Mouse (Mus musculus) cerebellum, postnatal 10 days (tissue): Measurements from ENCODE around the gene Fbxo42.

Experiments
- DNase-seq, 2 experiments: peaks; one replicate each; pipeline ENCODE4 v3.0.0; 2021; ENCODE audit warnings: mixed read lengths in 2 of 2

Gene Fbxo42

DNA sequence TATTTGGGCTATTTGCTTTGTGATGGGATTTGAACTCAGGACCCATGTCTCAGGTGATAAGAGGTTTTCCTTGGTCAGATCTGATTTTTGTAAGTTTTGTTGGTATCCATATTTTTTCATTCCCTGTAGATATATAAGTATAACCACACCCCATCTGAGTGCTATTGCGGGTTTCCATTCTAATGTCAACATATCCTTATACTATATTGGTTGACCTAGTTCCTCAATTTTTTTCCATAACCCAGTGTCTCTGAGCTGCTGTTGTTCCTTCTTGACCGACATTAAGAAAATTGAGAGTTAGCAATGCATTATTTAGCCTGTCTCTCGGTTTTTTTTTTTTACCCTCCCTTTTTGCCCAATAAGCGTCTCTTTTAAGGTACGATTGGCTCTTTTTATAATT, 75.0 kb downstream of the Fbxo42 start:
- no peak for DNase-seq

DNA sequence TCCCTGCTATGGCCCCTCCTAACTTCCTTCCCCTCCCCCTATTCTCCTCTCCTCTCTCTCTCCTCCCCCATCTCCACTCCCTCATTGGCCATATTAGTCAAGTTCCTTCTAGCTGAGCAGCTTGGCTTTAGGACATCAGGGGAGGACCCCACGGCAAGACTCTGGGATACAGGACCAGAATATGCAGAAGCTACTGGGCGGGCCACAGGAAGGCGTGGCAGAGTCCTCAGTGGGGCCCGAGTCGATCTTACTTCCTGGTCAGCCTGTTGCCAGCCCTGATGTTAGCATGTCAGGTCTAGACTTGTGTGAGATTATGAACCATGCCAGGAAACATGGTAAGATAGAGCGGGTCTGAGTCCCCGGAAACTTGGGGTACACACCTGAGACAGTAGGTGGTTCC, 81.0 kb downstream of the Fbxo42 start:
- DNase-seq, result no peak

DNA sequence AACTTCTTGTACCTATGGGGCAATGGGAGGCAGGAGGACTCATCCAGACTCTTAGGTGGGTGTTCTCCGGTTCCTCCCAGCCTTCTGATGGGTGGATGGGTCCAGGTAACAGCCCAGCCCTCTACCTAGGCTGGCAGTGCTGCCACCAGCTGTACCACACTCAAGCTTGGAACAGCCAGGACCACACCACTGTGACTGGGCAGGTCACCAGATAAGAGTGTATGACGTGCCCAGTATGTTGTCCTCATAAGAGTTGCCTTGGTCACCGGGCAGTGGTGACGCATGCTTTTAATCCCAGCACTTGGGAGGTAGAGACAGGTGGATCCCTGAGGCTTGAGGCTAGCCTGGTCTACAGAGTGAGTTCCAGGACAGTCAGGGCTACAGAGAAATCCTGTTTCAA, 85.5 kb downstream of the Fbxo42 start:
- no peak for DNase-seq

DNA sequence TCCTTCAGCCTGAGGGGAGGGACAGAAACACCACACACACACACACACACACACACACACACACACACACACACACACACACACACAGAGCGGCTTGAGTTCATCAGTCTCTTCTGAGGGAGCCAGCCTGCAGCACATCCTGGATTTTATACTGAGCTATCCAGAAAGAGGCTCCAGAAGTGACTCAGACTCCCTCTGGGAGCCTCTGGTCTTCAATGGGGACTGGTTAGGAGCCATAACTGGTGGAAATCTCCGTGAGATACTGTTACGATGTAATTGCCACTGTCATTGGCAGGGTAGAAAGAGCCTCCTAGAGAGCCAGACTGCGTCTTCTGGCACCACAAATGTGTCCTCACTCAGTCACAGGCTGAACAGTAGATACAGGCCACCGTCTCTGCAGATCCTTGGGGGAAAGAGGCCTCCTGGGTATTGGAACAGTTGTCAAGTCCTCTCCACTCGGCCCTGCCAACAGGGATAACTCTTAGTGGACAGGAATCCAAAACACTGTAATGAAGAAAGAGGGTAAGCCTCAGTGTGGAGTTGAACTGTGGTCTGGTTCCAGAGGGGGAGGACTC, 87.9 kb downstream of the Fbxo42 start:
- no peak for DNase-seq

DNA sequence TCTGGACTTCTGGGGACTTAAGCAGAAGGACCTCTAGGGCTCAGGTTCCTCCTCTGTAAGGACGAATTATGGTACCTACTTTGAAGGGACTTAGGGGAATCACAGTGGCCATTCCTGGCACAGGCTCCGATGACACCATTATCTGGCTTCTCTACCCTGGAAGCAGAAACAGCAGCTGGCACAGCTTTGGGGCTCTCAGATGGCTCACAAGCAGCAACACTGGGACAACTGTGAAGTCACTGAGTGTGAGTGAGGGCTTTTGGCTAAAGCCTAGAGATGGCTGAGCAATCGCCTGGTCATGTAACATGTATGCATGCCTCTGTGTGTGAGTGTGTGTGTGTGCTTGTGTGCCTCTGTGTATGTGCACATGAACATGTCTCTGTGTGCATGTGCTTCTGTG, 89.1 kb downstream of the Fbxo42 start:
- peak; percentile 67 for DNase-seq

DNA sequence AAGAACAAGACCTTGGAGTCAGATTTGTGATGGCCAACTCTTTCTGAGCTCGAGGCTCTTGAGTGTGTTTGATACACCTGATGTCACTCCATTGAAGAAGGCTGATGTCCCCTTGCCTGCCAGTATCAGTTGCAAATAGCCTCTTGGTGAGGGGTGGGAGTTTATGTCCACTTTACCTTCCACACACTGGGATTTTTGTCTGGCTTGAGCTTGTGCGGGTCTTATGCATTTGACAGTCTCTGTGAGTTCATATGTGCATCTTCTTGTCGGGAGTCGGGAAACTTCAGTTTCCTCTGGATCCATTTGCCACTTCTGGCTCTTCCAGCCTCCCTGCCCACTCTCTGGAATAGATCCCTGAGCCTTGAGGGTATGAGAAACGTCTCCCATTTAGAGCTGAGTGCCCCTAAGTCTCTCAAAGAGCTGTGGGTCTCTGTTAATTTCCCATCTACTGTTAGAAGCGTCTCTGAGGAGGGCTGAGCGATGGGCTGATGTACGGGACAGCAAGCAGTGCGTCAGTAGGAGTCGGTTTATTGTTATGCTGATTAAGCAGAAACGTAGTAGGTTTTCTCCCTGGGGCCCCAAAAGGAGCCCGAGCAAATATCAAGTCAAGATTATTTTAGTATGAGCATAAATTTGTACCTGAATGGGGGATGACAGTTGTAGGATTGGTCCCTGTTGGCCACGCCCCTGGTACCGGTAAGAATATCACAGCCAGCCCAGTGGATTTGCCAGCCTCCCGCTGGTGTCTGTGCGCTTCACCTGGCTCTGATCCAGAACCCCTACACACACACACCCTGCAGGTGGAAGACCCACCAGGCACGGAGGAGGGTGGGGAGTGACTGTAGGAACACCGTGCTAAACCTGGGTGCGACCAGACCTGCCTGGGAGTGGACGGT, 91.0 kb downstream of the Fbxo42 start:
- DNase-seq, result no peak

DNA sequence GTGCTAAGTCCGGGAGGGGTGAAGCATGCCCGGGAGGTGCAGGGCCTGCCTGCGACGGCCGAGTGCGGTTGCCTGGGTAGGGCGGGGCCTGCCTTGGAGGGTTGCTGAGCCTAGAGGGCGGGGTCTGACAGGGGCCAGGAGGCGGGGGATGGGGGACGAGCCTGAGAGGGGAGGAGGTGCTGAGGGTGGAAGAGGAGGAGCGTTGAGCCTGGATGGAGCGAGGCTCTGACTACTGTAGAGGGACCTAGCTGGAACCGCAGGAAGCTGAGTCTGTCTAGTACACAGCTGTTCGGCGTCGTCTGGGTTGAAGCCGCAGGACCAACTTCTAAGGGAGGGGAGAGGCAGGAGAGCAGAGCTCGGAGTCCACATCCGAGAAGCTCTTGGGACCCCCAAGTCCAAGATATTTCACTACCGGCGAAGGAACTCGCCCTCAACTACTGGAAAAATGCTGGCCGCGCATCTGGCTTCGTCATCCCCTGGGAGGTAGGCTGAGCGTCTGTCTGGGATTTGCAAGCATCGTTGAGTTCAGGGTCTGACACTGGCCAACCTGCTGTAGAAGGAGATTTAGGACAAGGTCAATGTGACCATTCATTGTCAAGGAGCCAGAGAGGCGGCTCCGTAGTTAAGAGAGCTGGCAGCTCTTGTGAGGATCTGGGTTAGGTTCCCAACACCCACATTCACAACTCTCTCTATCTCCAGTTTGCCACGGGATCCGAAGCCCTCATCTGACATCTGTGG, 91.8 kb downstream of the Fbxo42 start, which contains the start of gene Arhgef19:
TSS of gene Arhgef19 (plus strand) at position 112 of the 738 bp plus-strand sequence.
- DNase-seq, result peak; percentile 76 to 88

DNA sequence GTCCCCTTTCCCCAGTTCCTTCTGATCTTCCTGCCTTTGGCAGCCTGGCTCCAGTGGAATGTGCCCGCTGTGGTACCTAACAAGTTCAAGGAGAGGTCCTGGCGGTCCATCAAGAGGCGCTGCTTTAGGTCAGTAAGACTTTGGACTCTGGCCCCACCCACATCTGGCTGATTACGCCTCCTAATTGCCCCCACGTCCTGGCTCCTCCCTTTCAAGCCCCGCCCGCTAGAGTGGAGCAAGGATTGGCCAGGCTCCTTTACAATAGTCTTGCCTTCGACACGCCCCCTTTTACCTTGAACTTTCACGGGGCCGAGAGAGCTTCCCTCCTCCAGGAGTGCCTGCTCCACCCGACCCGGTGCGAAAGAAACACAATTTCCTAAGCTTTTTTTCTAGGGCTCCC, 92.9 kb downstream of the Fbxo42 start:
- peak in 1 of 2 experiments; percentile 9 for DNase-seq

DNA sequence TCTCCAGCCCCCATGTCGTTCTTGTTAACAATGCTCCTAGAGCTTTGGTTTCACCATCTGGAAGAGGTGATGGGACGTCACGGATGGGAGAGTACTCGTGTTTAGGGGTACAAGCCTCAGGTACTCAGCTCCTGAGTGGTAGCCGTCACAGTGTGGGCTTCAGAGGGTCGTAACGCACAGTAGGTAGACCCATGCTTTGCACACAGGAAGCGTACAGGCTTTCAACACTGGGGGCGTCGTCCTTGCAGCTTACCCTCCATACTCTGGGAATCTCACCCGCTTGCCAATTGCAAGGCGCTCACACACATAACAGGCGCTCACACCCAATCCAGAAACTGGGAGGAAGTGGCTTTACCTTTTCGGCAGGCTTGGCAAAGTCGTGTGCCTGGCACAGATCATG, 94.1 kb downstream of the Fbxo42 start:
- no peak for DNase-seq

DNA sequence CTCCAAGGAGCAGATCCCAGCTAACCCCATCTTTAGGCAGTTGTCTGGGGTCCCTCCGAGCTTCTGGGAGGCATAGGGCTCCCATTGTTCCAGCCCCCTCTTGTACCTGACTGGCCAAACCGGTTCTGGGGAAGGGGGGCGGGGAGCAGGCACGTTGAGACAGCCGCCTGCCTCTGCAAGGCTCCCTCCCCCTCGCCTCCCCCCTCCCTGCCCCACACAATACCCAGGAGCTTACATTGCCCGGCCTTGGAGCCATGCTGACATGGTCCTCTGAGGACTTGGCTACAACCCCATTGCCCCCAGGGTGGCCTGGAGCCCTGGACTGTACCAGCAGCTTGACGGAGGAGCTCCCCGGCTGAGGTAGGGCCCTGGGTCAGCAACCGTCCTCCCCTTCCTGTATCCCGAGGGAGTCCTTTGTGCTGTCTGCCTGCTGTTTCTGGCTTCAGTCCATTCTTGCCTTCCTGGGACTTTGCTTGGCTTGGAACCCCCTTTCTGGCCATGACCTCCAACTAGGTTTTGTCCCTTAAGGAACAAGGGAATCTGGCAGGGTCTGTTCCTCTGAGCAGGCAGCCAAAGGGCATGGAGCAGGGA, 95.0 kb downstream of the Fbxo42 start:
- DNase-seq, result peak; percentile 23 to 35

DNA sequence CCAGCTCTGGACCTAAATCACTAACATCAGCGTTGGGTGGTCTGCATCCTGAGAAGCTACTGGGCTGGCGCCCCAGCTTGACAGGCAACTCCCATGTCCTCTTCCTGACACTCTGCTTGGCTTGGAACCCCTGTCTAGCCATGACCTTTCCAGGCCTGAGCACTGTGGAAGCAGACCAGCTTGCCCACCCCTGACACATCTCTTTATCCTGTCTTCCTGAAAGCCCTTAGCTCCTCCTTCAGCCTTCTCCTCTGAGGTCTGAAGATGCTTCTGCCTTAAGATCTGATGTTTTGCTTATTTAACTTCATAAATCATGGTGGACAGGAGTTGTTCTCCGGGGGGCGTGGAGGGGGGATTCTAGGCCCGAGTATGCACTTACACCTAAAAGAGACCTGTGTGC, 95.9 kb downstream of the Fbxo42 start:
- no peak for DNase-seq

DNA sequence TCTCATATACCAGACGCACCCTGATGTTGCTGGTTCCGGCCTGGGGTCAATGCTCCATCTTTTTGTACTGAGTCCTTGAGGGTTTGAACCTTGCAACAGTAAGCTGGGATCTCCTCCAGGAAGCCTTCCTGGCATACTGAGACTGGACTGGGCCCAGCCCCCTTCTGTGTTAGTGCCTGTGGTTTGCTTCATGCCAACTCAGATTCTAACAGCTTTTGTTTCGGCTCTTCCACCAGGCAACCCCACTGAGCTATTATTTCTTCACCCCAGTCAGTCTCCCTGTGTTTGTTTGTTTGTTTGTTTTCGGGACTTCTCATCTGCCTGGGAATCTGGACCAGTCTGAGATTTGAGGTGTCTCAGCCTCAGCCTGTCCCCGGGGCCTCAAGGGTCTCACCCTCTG, 96.7 kb downstream of the Fbxo42 start:
- peak; percentile 20 to 42 for DNase-seq

DNA sequence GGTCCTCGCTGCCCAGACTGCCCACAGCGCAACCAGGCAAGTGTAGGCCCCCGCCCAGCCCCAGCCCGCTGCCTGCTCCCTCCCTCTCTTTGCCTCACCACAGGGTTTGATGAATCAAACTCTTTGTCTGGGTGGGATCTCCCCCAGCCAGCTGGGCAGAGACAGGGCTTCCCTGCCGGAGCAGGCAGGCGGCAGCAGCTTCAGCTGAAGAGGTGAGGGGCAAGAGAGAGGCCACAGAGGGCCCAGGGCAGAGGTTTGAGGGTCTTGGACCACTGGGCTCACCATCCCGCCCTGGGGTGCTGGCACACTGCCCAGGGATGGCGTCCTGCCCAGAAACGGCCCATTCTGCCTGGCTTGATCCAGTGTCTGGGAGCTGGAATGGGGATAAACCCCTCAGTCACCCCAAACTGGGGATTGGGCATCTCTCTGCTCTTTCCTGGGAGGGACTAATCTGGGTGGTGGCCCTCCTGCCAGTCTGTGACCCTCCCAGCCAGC, 97.3 kb downstream of the Fbxo42 start:
- peak; percentile 89 to 92 for DNase-seq

DNA sequence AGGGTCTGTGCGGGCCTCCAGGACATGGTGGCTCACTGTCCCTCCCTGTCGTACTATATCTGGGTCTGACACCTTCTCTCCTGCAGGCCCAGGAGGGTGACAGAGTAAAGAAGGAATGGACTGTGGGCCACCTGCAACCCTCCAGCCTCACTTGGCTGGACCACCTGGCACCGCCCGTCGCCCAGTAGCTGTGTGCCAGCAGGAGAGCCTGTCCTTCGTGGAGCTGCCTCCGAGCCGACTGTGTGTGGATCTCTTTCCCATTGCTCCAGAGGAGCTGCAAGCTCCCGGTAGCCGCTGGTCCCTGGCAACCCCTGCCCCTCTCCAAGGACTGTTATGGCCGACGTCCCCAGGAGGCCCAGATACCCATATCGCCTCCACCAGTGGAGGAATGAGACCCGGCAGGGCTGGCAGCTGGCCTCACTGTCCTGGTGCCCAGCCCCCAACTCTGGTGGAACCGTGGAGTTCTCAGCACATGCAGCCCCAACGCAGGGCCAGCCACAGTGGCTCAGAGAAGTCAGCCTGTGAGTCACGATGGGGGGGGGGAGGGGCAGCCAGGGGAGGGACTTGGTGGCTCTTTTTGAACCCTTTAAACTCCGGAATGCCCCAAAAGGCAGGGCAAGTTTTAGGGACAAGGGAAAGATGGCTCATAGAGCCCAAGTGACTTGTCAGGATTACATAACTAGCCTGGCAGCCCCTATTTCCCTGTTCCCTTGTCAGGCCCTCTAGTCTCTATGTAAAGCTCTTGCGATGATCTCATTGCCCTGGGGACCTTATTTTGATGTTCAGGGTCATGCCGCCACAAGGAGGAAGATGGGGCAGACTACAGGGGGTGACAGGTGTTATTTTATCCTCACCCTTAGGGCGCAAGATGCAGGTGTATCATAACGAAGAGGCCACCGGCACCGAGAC, 98.6 kb downstream of the Fbxo42 start:
- peak; percentile 56 to 57 for DNase-seq

DNA sequence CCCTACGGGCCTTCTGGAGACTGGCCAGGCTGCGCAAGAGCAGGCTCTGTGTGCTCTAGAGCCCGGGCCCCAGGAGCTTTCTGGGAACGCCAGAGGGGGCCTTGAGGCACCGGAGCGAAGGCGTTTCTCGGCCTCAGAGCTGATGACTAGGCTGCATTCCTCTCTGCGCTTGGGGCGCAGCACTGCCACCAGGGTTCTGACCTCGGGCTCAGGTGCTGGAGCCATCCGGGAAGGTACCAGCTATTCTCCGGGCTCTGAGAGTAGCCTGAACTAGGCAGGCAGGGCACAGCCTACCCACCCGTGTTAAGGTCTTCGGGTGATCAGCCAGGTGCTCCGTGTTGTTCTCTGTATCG, 99.3 kb downstream of the Fbxo42 start:
- peak in 1 of 2 experiments; percentile 42 for DNase-seq

DNA sequence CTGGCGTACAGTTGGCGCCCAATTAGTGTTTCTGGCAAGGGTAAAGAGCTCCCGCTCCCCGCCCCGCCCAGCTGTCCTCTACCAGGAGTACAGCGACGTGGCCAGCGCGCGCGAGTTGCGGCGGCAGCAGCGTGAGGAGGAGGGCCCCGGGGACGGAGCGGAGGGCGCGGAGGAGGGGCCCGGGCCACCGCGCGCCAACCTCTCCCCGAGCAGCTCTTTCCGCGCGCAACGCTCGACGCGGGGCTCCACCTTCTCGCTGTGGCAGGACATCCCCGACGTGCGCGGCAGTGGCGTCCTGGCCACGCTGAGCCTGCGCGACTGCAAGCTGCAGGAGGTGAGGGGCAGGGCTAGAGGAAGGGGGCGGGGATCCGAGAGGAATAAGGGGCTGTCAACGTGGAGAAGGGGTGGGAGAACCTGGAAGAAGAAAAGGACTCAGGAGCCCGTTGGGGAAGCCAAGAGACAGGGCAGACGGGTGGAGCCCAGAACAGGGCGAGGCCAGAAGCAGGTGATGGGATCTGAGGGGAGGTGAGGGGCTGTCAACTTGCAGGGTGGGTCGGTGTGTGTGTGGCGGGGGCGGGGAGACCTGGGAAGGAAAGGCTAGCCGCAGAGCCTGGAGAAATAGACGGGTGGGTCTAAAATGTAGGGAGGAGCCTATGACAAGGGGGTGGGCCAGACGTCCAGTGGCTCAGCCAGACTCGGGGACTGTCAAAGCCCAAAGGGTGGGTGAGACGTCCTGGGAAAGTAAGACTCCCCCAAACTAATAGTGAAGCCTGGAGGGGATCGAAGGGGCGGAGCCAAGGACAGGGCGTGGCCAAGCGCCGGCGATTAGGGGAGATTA, 100.3 kb downstream of the Fbxo42 start:
- peak; percentile 71 to 76 for DNase-seq

DNA sequence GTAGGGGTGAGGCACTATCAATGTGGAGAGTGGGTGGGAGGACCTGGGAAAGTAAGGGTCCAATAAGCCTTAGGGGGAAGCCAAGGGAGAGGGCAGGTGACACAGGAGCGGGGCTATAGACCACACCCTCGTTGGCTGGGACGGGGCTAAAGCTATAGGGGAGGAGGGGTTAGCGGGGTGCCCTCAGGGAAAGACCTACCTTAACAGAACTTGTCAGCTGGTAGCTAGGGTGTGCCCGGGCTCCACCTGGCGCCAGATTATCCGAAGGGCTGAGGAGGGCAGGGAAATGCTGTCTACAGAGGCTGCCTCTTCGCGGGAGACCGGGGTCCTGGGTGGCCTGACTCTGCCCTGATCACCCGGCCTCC, 100.9 kb downstream of the Fbxo42 start:
- peak in 1 of 2 experiments; percentile 9 for DNase-seq

DNA sequence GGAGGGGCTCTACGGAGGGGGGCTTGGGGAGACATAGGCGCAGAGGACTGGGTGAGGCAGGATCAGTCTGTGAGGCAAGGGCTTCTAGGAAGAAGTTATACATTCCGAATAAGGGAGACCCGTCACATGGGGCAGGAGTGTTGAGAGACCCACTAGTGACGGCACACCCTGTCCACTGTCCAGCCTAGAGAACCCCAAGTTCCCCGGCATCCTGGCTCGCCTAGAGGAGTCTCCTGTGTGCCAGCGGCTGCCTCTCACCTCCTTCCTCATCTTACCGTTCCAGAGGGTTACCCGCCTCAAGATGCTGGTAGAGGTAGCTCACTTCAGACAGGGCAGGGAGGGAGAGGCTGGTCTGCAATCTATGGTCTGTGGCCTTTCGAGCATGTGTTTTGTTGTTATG, 101.7 kb downstream of the Fbxo42 start:
- DNase-seq, result no peak

DNA sequence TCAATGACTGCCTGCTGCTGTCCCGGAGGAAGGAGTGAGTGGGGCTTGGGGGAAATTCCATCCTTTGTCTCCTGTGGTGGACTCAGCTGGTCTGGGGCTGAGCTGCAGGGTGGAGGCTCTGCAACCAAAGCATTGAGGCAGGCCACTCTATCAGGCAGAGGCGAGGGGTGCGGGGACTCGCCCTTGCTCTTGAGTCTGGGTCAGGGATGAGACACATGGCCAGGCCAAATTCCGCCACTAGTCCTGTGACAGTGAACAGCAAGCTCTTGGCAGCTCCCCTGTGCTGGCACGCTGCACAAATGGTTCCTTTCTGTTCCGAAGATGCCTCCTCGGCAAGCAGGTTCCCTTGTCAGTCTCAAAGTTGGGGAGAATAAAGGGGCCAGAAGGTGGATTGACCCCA, 103.4 kb downstream of the Fbxo42 start:
- DNase-seq, result peak; percentile 80 to 83

DNA sequence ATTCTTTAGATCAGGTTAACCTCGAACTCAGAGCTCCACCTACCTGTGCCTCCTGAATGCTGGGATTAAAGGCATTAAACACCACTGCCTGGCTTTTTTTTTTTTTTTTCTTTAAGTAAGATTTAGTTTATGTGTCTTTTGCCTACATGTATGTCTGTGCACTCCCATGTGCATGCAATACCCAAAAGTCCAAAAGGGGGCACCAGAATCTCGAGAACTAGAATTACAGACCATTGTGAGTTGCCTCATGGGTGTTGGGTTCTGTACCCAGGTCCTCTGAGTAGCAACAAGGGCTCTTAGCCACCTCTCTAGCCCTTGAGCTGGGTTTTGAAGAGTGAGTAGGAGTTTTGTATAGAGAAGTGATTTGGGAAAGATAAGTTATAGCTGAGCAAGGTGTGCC, 104.9 kb downstream of the Fbxo42 start:
- DNase-seq, result no peak
